Mouse (Mus musculus) forebrain, embryonic 16.5 days (tissue): Measurements from ENCODE around the gene Fam171a2. TPM values are rescaled to one million over a fixed set of nuclear protein-coding genes. Genes with fewer than 3 reads are reported as not detected.
A peak's percentile ranks its signal among the peaks of the same experiment; 100 is the strongest.

Source experiments
- ATAC-seq: fragments of 200-750 bp; cut with Nextera tagmentation; 2 replicates; pipeline ENCODE4 v1.8.0; 2017; ENCODE audit warnings: mild to moderate bottlenecking, moderate library complexity
- H3K27ac ChIP-seq: fragments of 300-500 bp; sonication (generic); 2 replicates; pipeline ENCODE4 v1.5.1; 2014; ENCODE audit warnings: low read length, control low read depth
- H3K27me3 ChIP-seq: fragments of 300-500 bp; sonication (generic); replicated peaks from 2 replicates; pipeline ENCODE4 v1.6.1; 2014; ENCODE audit warnings: low read length; ENCODE audit not compliant: control insufficient read depth, insufficient read depth
- H3K36me3 ChIP-seq: fragments of 300-500 bp; sonication (generic); 2 replicates; pipeline ENCODE4 v1.6.1; 2014; ENCODE audit not compliant: control insufficient read depth, insufficient read depth
- H3K4me1 ChIP-seq: fragments of 300-500 bp; sonication (generic); replicated peaks from 2 replicates; pipeline ENCODE4 v1.6.1; 2014; ENCODE audit warnings: low read length; ENCODE audit not compliant: control insufficient read depth, insufficient read depth
- H3K4me2 ChIP-seq: fragments of 300-500 bp; sonication (generic); 2 replicates; pipeline ENCODE4 v1.6.1; 2014; ENCODE audit warnings: mild to moderate bottlenecking, low read length, control low read depth
- H3K4me3 ChIP-seq: fragments of 300-500 bp; sonication (generic); replicated peaks from 2 replicates; pipeline ENCODE4 v1.5.1; 2014; ENCODE audit warnings: mild to moderate bottlenecking, low read length, control low read depth
- H3K9ac ChIP-seq: fragments of 300-500 bp; sonication (generic); replicated peaks from 2 replicates; pipeline ENCODE4 v1.6.1; 2014; ENCODE audit warnings: low read depth, low read length, control low read depth
- H3K9me3 ChIP-seq: fragments of 300-500 bp; sonication (generic); 2 replicates; pipeline ENCODE4 v1.6.1; 2016; ENCODE audit warnings: low read length; ENCODE audit not compliant: control insufficient read depth
- WGBS: fragments of 180-500 bp; shearing (Covaris S2); extraction: QIAGEN DNeasy Blood & Tissue Kit; methylation state at CpG from one replicate; pipeline ENCODE4 v1.1.7; 2014; 5-methylcytosine and 5-hydroxymethylcytosine counted together
- polyA plus RNA-seq: library from polyadenylated mRNA; unstranded; fragments of >200 nt; fragmentation: Nextera tagmentation; extraction: Ambion mirVana; gene quantifications from 2 replicates; pipeline ENCODE4 v1.2.1, GENCODE M21; 2015

The Fam171a2 gene
- polyA plus RNA-seq, 1 experiment from 2014 or later: 17.8 TPM

- Histone ChIP-seq H3K36me3 (peaks cover 13% of the 10 kb centered on the region), H3K4me1 (peaks cover 41% of the 10 kb centered on the region), H3K9me3 (no peaks in the 10 kb centered on the region), H3K27me3 (no peaks in the 10 kb centered on the region), H3K9ac (peak overlapping the region; percentile 100), H3K27ac (peak overlapping the region; percentile 92), H3K4me2 (peak overlapping the region; percentile 91), H3K4me3 (peak overlapping the region; percentile 58)
- no peak; the same call in 1 of the 2 replicates for ATAC-seq
- WGBS: 7% methylated on average over 7 of the region's 7 CpGs
These were observed 1.6 kb downstream of the Fam171a2 start for GRCm38 (mm10) chr11:102445891-102446361.

- WGBS: 5% methylated on average over 10 of the region's 10 CpGs
- peak overlapping the region; percentile 58 for H3K4me3 ChIP-seq
These were observed 2.1 kb downstream of the Fam171a2 start for GRCm38 (mm10) chr11:102445264-102445890.

GRCm38 (mm10) chr11:102444781-102445180 is 2.7 kb downstream of the Fam171a2 start:
- peak overlapping the region; percentile 100; the same call in 1 of the 2 replicates for H3K9ac ChIP-seq
- no peaks in the 10 kb centered on the region for H3K27me3 ChIP-seq
- no peaks in the 10 kb centered on the region for H3K9me3 ChIP-seq
- H3K4me2 ChIP-seq: peak overlapping the region; percentile 91
- 0 out of 2 replicates have a peak overlapping the region, but pooled peaks have one; percentile 1 for H3K27ac ChIP-seq
- 4% methylated on average over 6 of the region's 6 CpGs for WGBS
- H3K4me3 ChIP-seq: peak overlapping the region; percentile 58
- peaks cover 41% of the 10 kb centered on the region for H3K4me1 ChIP-seq
- H3K36me3 ChIP-seq: peaks cover 20% of the 10 kb centered on the region
- ATAC-seq: no peak

More at GRCm38 (mm10) chr11:102445264-102445890, 2.1 kb downstream of the Fam171a2 start:
- Histone ChIP-seq H3K9ac (peak overlapping the region; percentile 100), H3K27ac (peak overlapping the region; percentile 92), H3K36me3 (peaks cover 14% of the 10 kb centered on the region), H3K4me2 (peak overlapping the region; percentile 91), H3K9me3 (no peaks in the 10 kb centered on the region), H3K27me3 (no peaks in the 10 kb centered on the region), H3K4me1 (peaks cover 41% of the 10 kb centered on the region)
- peak; percentile 9; the same call in 1 of the 2 replicates for ATAC-seq

GRCm38 (mm10) chr11:102444321-102444720 is 3.2 kb downstream of the Fam171a2 start:
- H3K36me3 ChIP-seq: peaks cover 24% of the 10 kb centered on the region
- H3K27ac ChIP-seq: no peak overlapping the region
- peaks cover 42% of the 10 kb centered on the region for H3K4me1 ChIP-seq
- no peak overlapping the region for H3K4me2 ChIP-seq
- H3K9me3 ChIP-seq: no peaks in the 10 kb centered on the region
- no peak for ATAC-seq
- H3K9ac ChIP-seq: no peak overlapping the region
- H3K27me3 ChIP-seq: no peaks in the 10 kb centered on the region
- WGBS: 62% methylated on average over 3 of the region's 3 CpGs
- H3K4me3 ChIP-seq: no peak overlapping the region

GRCm38 (mm10) chr11:102443740-102444139 is 3.7 kb downstream of the Fam171a2 start:
- Histone ChIP-seq H3K27ac (no peak overlapping the region), H3K27me3 (no peaks in the 10 kb centered on the region), H3K9me3 (no peaks in the 10 kb centered on the region), H3K4me2 (no peak overlapping the region), H3K9ac (no peak overlapping the region), H3K4me1 (peaks cover 42% of the 10 kb centered on the region), H3K4me3 (no peak overlapping the region), H3K36me3 (peaks cover 29% of the 10 kb centered on the region)
- no peak for ATAC-seq
- 64% methylated on average over 12 of the region's 12 CpGs for WGBS

GRCm38 (mm10) chr11:102442089-102442488 is 5.4 kb downstream of the Fam171a2 start:
- Histone ChIP-seq H3K4me3 (no peak overlapping the region), H3K9ac (no peak overlapping the region), H3K4me1 (peaks cover 47% of the 10 kb centered on the region), H3K36me3 (peaks cover 29% of the 10 kb centered on the region), H3K4me2 (no peak overlapping the region), H3K9me3 (no peaks in the 10 kb centered on the region), H3K27ac (no peak overlapping the region), H3K27me3 (no peaks in the 10 kb centered on the region)
- WGBS: 92% methylated on average over 6 of the region's 6 CpGs
- no peak for ATAC-seq

GRCm38 (mm10) chr11:102441434-102441833 is 6.0 kb downstream of the Fam171a2 start:
- H3K4me2 ChIP-seq: no peak overlapping the region
- H3K4me1 ChIP-seq: peaks cover 50% of the 10 kb centered on the region
- H3K27ac ChIP-seq: no peak overlapping the region
- H3K4me3 ChIP-seq: no peak overlapping the region
- H3K27me3 ChIP-seq: no peaks in the 10 kb centered on the region
- ATAC-seq: no peak
- no peak overlapping the region for H3K9ac ChIP-seq
- H3K36me3 ChIP-seq: peaks cover 29% of the 10 kb centered on the region
- H3K9me3 ChIP-seq: no peaks in the 10 kb centered on the region
- WGBS: 85% methylated on average over 3 of the region's 3 CpGs

GRCm38 (mm10) chr11:102440255-102440654 is 7.2 kb downstream of the Fam171a2 start:
- 94% methylated on average over 8 of the region's 8 CpGs for WGBS
- H3K36me3 ChIP-seq: peaks cover 29% of the 10 kb centered on the region
- H3K4me1 ChIP-seq: peaks cover 38% of the 10 kb centered on the region
- H3K4me3 ChIP-seq: no peak overlapping the region
- no peak for ATAC-seq
- no peak overlapping the region for H3K27ac ChIP-seq
- H3K4me2 ChIP-seq: no peak overlapping the region
- H3K9ac ChIP-seq: no peak overlapping the region
- H3K9me3 ChIP-seq: no peaks in the 10 kb centered on the region
- H3K27me3 ChIP-seq: no peaks in the 10 kb centered on the region

- 71% methylated on average over 14 of the region's 14 CpGs for WGBS
- Histone ChIP-seq H3K9ac (no peak overlapping the region), H3K4me3 (no peak overlapping the region), H3K4me1 (peaks cover 30% of the 10 kb centered on the region), H3K4me2 (no peak overlapping the region), H3K9me3 (no peaks in the 10 kb centered on the region), H3K27ac (no peak overlapping the region), H3K27me3 (no peaks in the 10 kb centered on the region), H3K36me3 (peaks cover 29% of the 10 kb centered on the region)
- no peak for ATAC-seq
These were observed 8.1 kb downstream of the Fam171a2 start for GRCm38 (mm10) chr11:102439093-102440082.
